Mouse (Mus musculus): ENCODE measurements at regions not wholly inside any gene's neighbourhood (a gene's known extent, or its start where the extent isn't known, plus 50 kb on each side); places are given as distances from the start of the nearest gene placed in this dataset.

GRCm38 (mm10) chr13:90376619-90377018, 287.2 kb upstream of the Xrcc4 start:
- DNase-seq (ENCODE audit: low read depth), result no peak

DNA sequence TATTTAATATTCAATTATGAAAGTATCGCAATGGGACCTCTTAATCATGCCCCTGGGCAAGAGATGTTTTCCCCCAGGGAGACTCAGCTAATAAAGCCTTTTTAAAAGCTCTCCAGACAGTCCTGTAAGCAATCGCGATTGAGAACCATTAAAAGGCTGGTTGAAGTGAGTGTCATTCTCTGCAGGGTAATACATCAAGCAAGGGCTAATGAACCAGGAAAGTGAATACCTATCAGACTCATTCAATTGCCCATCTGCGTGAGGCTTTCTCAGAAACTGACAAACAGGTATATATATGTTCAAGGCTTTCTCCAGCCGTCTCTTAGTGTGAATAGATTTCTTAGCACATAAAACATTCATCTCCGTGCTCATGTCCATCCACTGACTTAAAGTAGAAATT, 286.8 kb upstream of the Xrcc4 start:
- DNase-seq (ENCODE audit: low read depth), result no peak

DNA sequence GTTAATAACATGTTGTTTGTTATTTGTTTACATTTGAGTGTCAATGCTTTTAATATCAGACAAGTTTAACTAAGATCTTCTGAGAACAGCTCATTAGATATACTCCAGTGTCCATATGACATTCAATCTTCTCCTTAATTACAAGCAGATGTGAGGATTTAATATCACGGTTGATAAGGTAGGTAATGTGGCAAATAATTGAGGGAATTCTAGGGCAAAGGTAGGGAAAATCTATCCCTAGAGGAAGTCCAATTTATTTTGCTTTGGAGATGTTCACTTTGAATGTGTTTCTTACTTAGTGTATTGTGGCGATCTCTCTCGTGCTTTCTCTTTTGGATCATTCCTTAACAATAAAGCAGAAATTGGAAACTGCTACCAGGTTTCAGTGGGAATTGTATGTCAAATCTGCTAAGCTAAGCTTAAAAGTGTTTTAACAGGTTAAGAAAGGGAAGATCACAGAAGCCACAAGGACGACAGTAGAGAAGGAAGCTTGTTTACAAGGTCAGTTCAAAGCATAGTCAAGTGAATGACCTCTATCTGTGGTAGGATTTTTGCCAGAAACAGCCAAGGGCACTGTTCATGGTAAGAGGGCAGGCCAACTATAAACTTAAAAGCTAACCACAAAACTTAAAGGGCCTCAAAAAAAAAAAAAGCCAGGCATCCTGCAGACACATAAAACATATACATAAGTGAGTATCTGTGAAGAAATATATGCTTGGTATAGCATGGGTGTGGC, 282.2 kb upstream of the Xrcc4 start:
- no peak for DNase-seq (ENCODE audit: low read depth)

DNA sequence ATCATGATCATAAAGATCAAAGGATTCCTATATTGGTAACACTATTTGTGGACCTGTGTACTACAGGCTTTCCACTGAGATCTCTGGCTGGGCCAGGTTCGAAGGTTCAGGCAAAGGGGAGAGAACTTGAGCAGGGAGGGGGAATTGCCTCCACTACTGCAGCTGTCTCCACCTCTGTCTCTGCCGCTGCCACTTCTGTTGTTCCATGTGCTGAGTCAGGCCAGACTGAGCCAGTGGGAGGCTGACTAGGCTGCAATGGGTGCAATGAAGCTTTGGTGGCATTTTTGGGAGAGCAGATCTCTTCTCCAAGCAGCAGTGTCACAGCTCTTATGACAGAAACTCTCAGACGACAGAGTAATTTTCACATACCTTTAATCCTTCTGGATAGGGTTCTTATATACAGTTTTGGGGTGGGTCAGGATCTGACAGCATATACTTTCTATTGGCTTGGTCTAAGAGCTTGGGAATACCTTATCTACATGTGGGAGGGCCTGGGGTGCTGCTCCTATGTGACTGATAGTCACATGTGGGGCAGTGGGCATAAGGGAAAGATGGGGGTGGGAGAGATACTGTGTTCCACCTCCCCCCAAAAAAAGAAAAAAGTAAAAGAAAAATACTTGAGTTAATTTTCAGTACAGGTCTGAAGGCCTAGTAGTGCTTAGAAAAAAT, 281.5 kb upstream of the Xrcc4 start:
- DNase-seq (ENCODE audit: low read depth), result no peak

GRCm38 (mm10) chr13:90364518-90365027, 275.2 kb upstream of the Xrcc4 start:
- DNase-seq (ENCODE audit: low read depth), result peak; percentile 38

DNA sequence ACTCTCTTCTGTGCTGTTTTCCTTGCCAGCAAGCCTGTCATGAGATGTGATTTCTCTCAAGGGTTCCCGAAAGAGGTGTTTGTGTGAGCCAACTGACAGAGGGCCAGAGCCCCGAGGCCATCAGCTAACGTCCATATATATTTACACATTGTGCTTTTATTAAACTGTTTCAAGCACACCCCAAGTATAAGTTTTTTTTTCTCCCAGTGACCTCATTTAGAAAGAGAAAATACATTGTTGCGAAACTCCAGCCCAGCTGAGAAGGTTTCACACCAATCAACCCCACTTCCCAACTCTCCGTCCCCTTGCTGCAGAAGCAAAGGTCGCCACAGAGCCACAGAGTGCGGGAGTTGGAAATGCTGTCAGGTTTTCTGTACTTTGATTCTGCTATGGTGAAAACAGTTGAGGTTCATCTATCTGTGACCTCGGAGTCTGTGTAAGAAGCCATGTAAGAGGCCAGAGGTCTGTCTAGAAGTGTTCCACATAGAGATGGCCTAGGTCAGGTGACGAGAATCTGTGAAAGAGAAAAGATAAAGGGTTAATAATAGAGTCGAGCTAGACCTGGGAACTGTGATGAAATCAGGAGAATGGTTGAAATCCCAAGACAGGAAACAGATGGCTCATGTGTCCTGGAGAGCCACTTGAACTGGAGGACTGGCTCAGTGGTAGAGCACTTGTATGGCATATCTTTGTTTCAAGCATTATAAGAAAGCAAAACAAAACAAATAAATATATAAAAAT, 270.6 kb upstream of the Xrcc4 start:
- peak; percentile 90 for DNase-seq (ENCODE audit: low read depth)

DNA sequence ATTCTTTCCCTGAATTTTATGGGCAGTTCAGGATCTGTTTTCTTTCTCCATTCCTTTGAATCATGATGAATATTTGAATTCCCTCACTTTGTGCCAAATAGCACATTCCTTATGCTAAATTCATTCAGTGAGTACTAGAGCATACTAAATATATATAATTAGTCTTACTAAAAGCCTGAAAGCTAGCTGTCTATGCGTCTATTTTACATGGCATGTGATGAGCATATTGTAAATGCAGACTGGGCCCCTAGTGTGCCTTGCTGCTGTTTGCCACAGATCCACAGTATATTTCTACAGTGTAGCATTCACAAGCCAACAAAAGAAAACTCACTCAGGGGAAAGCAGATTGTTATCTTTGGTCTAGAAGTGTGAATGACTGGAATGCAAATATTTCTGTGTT, 268.7 kb upstream of the Xrcc4 start:
- peak; percentile 23 for DNase-seq (ENCODE audit: low read depth)

DNA sequence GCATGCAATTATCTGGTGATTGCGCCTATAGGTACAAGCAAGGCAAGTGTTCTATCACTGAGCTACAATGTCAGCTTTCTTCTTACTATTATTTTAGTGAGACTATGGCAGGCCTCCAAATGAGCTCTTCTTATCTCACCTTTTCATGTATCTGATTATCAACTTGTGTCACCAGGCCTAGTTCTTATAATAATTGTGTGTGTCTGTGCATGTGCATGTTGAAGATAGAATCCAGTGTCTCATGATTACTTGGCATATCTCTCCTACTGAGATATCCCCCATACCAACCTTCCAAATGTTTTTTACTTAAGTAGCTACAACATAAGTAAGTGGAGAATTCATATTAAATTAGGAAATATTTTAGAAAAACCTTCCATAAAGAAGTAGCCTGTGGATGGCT, 266.2 kb upstream of the Xrcc4 start:
- DNase-seq (ENCODE audit: low read depth), result no peak

DNA sequence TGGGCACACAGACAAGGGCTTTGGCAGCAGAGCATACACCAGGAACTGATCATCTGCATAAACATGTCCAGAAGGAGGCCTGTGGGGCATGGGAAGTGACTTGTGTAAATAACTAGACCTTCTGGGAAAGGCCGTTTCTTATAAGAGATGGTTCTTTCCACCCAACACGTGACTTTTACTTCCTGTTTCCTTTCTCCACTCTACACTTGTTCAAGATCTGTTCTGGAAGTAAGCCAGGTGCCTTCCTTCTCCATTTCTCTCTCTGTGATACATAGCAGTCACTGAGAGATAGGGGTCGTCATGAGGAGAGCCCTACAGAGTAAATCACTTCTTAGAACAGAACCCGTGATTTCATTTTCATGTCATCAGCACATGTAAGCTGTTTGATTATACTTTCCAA, 253.4 kb upstream of the Xrcc4 start:
- no peak for DNase-seq (ENCODE audit: low read depth)

DNA sequence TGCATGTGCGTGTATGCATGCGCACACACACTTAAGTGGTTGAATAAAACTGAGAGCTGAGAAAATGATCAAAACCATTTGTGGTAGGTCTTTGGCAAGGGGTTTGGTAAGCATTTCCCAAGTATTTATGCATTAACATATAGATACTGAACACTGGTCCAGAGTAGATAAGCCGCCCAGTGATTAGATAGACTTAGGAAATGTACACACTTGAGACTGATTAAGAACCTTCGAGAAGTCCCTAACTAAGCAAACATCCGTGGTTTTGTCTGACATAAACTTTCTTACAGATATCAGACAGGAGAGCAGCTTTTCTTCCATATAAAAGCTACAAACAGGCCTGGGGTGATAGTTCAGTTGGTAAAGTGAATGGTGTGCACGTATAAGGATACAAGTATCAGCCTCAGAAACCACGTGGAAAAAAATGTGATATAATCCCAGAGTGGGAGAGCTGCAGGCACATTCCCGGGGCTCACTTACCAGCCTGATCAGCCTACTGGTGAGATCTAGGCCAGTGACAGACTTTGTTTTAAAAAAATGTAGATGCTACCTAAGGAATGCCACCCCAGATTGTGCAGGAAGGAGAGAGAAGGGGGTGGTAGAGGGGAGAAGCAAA, 252.3 kb upstream of the Xrcc4 start:
- DNase-seq (ENCODE audit: low read depth), result peak; percentile 33

GRCm38 (mm10) chr13:90340647-90341160, 251.3 kb upstream of the Xrcc4 start:
- DNase-seq (ENCODE audit: low read depth), result peak; percentile 94

- DNase-seq (ENCODE audit: low read depth), result peak; percentile 49
These were observed 248.2 kb upstream of the Xrcc4 start for GRCm38 (mm10) chr13:90337591-90337990.

DNA sequence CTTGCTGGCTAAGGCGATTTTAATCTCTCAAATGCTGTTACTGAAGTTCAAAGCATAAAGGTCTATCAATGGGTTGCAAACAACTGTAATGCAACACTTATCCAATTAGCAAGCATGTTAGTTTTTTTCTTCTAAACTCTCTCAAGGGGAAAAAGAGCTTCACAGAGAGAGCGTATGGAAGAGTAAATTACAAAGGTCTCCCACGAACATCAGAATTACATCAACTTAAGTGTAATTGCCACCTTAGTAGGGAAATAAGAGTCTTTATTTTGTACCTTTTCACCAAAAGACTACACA, 246.3 kb upstream of the Xrcc4 start:
- DNase-seq (ENCODE audit: low read depth), result no peak

GRCm38 (mm10) chr13:90334934-90335740, 245.7 kb upstream of the Xrcc4 start:
- DNase-seq (ENCODE audit: low read depth), result no peak

- DNase-seq (ENCODE audit: low read depth), result no peak
These were observed 244.9 kb upstream of the Xrcc4 start for GRCm38 (mm10) chr13:90334286-90334685.

DNA sequence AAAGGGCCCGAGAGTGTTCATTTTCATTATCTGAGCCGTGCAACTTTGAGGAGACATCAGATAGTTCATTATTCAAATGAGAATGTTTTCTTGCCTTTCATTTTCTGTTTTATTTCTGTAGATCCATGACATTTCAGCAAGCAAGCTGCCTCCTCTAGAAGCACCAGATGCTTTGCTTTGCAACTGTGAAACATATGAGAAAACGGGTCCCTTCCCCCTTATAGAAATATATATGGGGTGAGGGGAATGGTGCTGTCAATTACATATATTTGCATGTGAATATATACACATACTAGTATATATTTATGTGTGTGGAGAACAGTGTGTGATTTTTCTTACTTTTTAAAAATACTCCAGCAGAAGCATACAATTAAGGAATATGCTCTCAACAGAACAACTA, 235.8 kb upstream of the Xrcc4 start:
- no peak for DNase-seq (ENCODE audit: low read depth)

GRCm38 (mm10) chr13:90313209-90313978, 224.0 kb upstream of the Xrcc4 start:
- no peak for DNase-seq (ENCODE audit: low read depth)

DNA sequence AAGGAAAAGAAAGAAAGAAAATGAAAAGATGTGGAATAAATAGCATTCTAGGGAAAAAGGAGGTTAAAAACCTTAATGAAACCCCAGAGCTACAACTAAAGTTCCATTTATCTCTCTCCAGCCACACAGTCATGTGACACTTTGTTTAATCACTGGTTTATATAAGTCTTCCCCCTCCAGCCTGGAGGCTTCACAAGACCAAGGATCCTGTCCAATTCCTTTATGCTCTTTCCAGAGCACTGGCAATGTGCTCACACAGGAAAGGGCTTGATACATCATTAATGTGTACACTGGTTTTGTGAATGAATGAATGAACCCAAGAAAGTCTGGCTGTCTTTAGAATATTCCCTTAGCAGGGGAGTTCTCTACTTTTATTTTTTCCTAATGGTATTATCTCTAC, 221.1 kb upstream of the Xrcc4 start:
- peak; percentile 38 for DNase-seq (ENCODE audit: low read depth)

GRCm38 (mm10) chr13:90300481-90300880, 211.1 kb upstream of the Xrcc4 start:
- peak; percentile 50 for DNase-seq (ENCODE audit: low read depth)

DNA sequence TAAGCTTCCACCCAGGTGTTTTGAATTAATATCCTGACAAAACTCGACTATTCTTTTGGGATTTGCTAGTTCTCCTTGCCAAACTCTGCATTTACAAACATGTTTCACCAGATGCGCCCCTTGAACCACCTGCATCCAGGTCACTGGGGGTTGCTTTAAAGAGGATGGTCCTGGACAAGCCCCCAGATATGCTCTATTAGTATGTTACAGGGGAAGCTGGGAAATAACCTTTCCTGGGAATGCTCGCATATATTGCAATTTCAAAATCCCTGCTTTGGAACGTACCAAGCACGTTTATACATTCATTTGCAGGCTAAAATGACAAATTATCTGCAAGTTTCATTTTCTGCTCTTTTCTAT, 205.2 kb upstream of the Xrcc4 start:
- DNase-seq (ENCODE audit: low read depth), result no peak

Measured in NIH3T3 (cell line).